Comparison of ENCODE assay signal across 27 mouse cellular contexts in genomic region chr16:45662381-45662780, GRCm38 (mm10). TPM values are rescaled to one million over a fixed set of nuclear protein-coding genes. Genes with fewer than 3 reads are reported as not detected.
DNase-seq lines count a peak whose midpoint lies in the region; ATAC-seq and TF ChIP-seq lines count a peak whose summit lies in the region.
"Had no signal": no experiment of that assay in that cellular context is flagged by ENCODE, and none has a peak within 500 bp of the region (broad histone marks: within the 10 kb centered on the region; RNA-seq: fewer than 3 reads in every experiment).

No protein-coding gene starts in this region.

- H3K36me3 ChIP-seq in midbrain, embryonic 11.5 days (ENCODE audit: control insufficient read depth, insufficient read depth, low read length) = no peaks in the 10 kb centered on the region
- no peaks in the 10 kb centered on the region for H3K36me3 ChIP-seq in midbrain, embryonic 15.5 days (replicated peaks)
- no peaks in the 10 kb centered on the region for H3K36me3 ChIP-seq in stomach, postnatal 0 days (ENCODE audit: control insufficient read depth, insufficient read depth, low read length)
- no peaks in the 10 kb centered on the region for H3K36me3 ChIP-seq in kidney, adult 2 months (ENCODE audit: control insufficient read depth, insufficient read depth, low read length)
- H3K36me3 ChIP-seq: embryonic facial prominence, embryonic 13.5 days; embryonic facial prominence, embryonic 15.5 days; forebrain, embryonic 10.5 days; forebrain, embryonic 12.5 days had no signal

- DNase-seq in midbrain, embryonic 11.5 days (ENCODE audit: low spot score, missing footprints) = peak; percentile 39
- DNase-seq in stomach, postnatal 0 days (ENCODE audit: low spot score) = no peak
- DNase-seq in urinary bladder, postnatal 36 days (ENCODE audit: low spot score in 2 of 2) = no peak
- no peak for DNase-seq in kidney, adult 2 months
- DNase-seq: adrenal gland, adult 8-10 months; adrenal gland, postnatal 14 days; adrenal gland, postnatal 36 days; cerebellum, adult 11 months; cerebellum, adult 18-20 months; cerebellum, adult 8-10 months; cerebellum, adult 9-11 months; cerebellum, postnatal 14 days; cerebellum, postnatal 36 days; embryo, embryonic 11 days had no signal

- TF ChIP-seq EP300 in stomach, postnatal 0 days (optimal IDR thresholded peaks at IDR 0.05) = no peak

- TF ChIP-seq POLR2A in kidney, adult 2 months (IDR thresholded peaks at IDR 0.05; ENCODE audit: low read depth, low read length) = no peak

- TF ChIP-seq CTCF in stomach, postnatal 0 days (IDR thresholded peaks at IDR 0.05; ENCODE audit: low read depth) = no peak
- no peak for TF ChIP-seq CTCF in kidney, adult 2 months (conservative IDR thresholded peaks at IDR 0.05; ENCODE audit: insufficient read depth, insufficient read length, low read depth, low read length)

- H3K9ac ChIP-seq in midbrain, embryonic 11.5 days (ENCODE audit: low read length) = no peak overlapping the region
- H3K9ac ChIP-seq in midbrain, embryonic 15.5 days = no peak overlapping the region
- no peak overlapping the region for H3K9ac ChIP-seq in stomach, postnatal 0 days (ENCODE audit: low read length)
- H3K9ac ChIP-seq: embryonic facial prominence, embryonic 13.5 days; embryonic facial prominence, embryonic 15.5 days; forebrain, embryonic 12.5 days had no signal

- no peak overlapping the region for H3K27ac ChIP-seq in midbrain, embryonic 11.5 days (ENCODE audit: low read depth, low read length)
- no peak overlapping the region for H3K27ac ChIP-seq in midbrain, embryonic 15.5 days
- no peak overlapping the region for H3K27ac ChIP-seq in stomach, postnatal 0 days (replicated peaks)
- H3K27ac ChIP-seq in kidney, adult 2 months (ENCODE audit: insufficient read depth, low read depth, low read length) = no peak overlapping the region
- H3K27ac ChIP-seq: embryonic facial prominence, embryonic 13.5 days; embryonic facial prominence, embryonic 15.5 days; forebrain, embryonic 10.5 days; forebrain, embryonic 12.5 days had no signal

- H3K27me3 ChIP-seq in midbrain, embryonic 11.5 days (ENCODE audit: control insufficient read depth, insufficient read depth, low read length) = no peaks in the 10 kb centered on the region
- no peaks in the 10 kb centered on the region for H3K27me3 ChIP-seq in midbrain, embryonic 15.5 days (replicated peaks)
- no peaks in the 10 kb centered on the region for H3K27me3 ChIP-seq in stomach, postnatal 0 days (ENCODE audit: control insufficient read depth, insufficient read depth, low read length)
- H3K27me3 ChIP-seq in kidney, adult 2 months (replicated peaks; ENCODE audit: control insufficient read depth, insufficient read depth, low read length) = no peaks in the 10 kb centered on the region
- H3K27me3 ChIP-seq: embryonic facial prominence, embryonic 13.5 days; embryonic facial prominence, embryonic 15.5 days; forebrain, embryonic 12.5 days had no signal

- no peaks in the 10 kb centered on the region for H3K4me1 ChIP-seq in midbrain, embryonic 11.5 days (ENCODE audit: control insufficient read depth, insufficient read depth, low read length)
- H3K4me1 ChIP-seq in midbrain, embryonic 15.5 days = no peaks in the 10 kb centered on the region
- H3K4me1 ChIP-seq in stomach, postnatal 0 days (replicated peaks; ENCODE audit: control insufficient read depth, insufficient read depth) = no peaks in the 10 kb centered on the region
- no peaks in the 10 kb centered on the region for H3K4me1 ChIP-seq in kidney, adult 2 months (ENCODE audit: control insufficient read depth, insufficient read depth, low read length)
- H3K4me1 ChIP-seq: embryonic facial prominence, embryonic 13.5 days; embryonic facial prominence, embryonic 15.5 days; forebrain, embryonic 10.5 days; forebrain, embryonic 12.5 days had no signal

- no peak for ATAC-seq in midbrain, embryonic 11.5 days (ENCODE audit: low FRiP score)
- ATAC-seq in midbrain, embryonic 15.5 days (replicated peaks) = no peak
- ATAC-seq in megakaryocyte-erythroid progenitor cell, adult 5-6 weeks (replicated peaks; ENCODE audit: low FRiP score, low TSS enrichment, poor library complexity, severe bottlenecking) = 0 out of 2 replicates have a peak, but pooled peaks have one; percentile 31
- ATAC-seq in stomach, postnatal 0 days (ENCODE audit: low FRiP score, low TSS enrichment) = peak; percentile 59; the same call in 1 of the 2 replicates
- ATAC-seq: activated CD4-positive, CD25-positive, alpha-beta regulatory T cell, adult 4 months; forebrain, embryonic 14.5 days; forebrain, embryonic 16.5 days; Patski had no signal

- no peaks in the 10 kb centered on the region for H3K9me3 ChIP-seq in midbrain, embryonic 11.5 days (ENCODE audit: control insufficient read depth, low read length)
- no peaks in the 10 kb centered on the region for H3K9me3 ChIP-seq in midbrain, embryonic 15.5 days
- H3K9me3 ChIP-seq in stomach, postnatal 0 days (ENCODE audit: control insufficient read depth, low read length) = no peaks in the 10 kb centered on the region
- H3K9me3 ChIP-seq: embryonic facial prominence, embryonic 13.5 days; embryonic facial prominence, embryonic 15.5 days; forebrain, embryonic 10.5 days; forebrain, embryonic 12.5 days had no signal

- H3K4me2 ChIP-seq in midbrain, embryonic 11.5 days = no peak overlapping the region
- H3K4me2 ChIP-seq in midbrain, embryonic 15.5 days = no peak overlapping the region
- no peak overlapping the region for H3K4me2 ChIP-seq in stomach, postnatal 0 days (replicated peaks; ENCODE audit: low read depth)
- H3K4me2 ChIP-seq: embryonic facial prominence, embryonic 13.5 days; embryonic facial prominence, embryonic 15.5 days; forebrain, embryonic 12.5 days had no signal

- no peak overlapping the region for H3K4me3 ChIP-seq in midbrain, embryonic 11.5 days (ENCODE audit: low read depth, low read length)
- H3K4me3 ChIP-seq in midbrain, embryonic 15.5 days = no peak overlapping the region
- no peak overlapping the region for H3K4me3 ChIP-seq in stomach, postnatal 0 days (ENCODE audit: low read depth, low read length)
- no peak overlapping the region for H3K4me3 ChIP-seq in kidney, adult 2 months (ENCODE audit: insufficient read depth, low read depth, low read length)
- H3K4me3 ChIP-seq: embryonic facial prominence, embryonic 13.5 days; embryonic facial prominence, embryonic 15.5 days; erythroblast, embryonic 14.5 days; forebrain, embryonic 10.5 days; forebrain, embryonic 12.5 days had no signal

RNA-seq across cellular contexts. Expression of gene BC016579, which starts 8.5 kb away (rescaled TPM):
- polyA plus RNA-seq in midbrain, embryonic 11.5 days (2014; fragmentation: Nextera tagmentation; extraction: Ambion mirVana) = 0.08 TPM in 1 of 2 replicates, not detected in the other
- polyA plus RNA-seq in midbrain, embryonic 15.5 days (2015; fragmentation: Nextera tagmentation; extraction: Ambion mirVana) = 0.10 TPM in 1 of 2 replicates, not detected in the other
- total RNA-seq in megakaryocyte-erythroid progenitor cell, adult 5-6 weeks (2014; fragmentation: Nextera tagmentation) = not detected in 2 replicates
- 0.91 TPM in 1 of 2 replicates, not detected in the other for total RNA-seq in megakaryocyte-erythroid progenitor cell, adult 5-6 weeks (2017)
- 10.2 and 10.6 TPM in 2 replicates for polyA plus RNA-seq in stomach, postnatal 0 days (2015; fragmentation: Nextera tagmentation; extraction: Ambion mirVana)
- 0.05 and 0.07 TPM in 2 replicates for polyA plus RNA-seq in kidney, adult 2 months (2012; rRNA removed)
- total RNA-seq: adrenal gland, postnatal 14 days had no signal
- polyA plus RNA-seq: activated CD4-positive, CD25-positive, alpha-beta regulatory T cell, adult 4 months; C2C12; erythroblast, embryonic 14.5 days; forebrain, embryonic 14.5 days; forebrain, embryonic 16.5 days; Patski had no signal

RNA-seq across cellular contexts. Expression of gene Tmprss7, which starts 31.1 kb away (rescaled TPM):
- polyA plus RNA-seq in midbrain, embryonic 11.5 days (2014; fragmentation: Nextera tagmentation; extraction: Ambion mirVana) = 0.18 and 0.32 TPM in 2 replicates
- polyA plus RNA-seq in midbrain, embryonic 15.5 days (2015; fragmentation: Nextera tagmentation; extraction: Ambion mirVana) = 0.59 and 0.72 TPM in 2 replicates
- total RNA-seq in megakaryocyte-erythroid progenitor cell, adult 5-6 weeks (2014; fragmentation: Nextera tagmentation) = not detected in 2 replicates
- 1.1 TPM in 1 of 2 replicates, not detected in the other for total RNA-seq in megakaryocyte-erythroid progenitor cell, adult 5-6 weeks (2017)
- polyA plus RNA-seq in stomach, postnatal 0 days (2015; fragmentation: Nextera tagmentation; extraction: Ambion mirVana) = 0.13 and 0.21 TPM in 2 replicates
- 0.05 TPM in 1 of 2 replicates, not detected in the other for polyA plus RNA-seq in kidney, adult 2 months (2012; rRNA removed)
- polyA plus RNA-seq: activated CD4-positive, CD25-positive, alpha-beta regulatory T cell, adult 4 months; C2C12; erythroblast, embryonic 14.5 days; Patski had no signal

RNA-seq across cellular contexts. Expression of gene Gcsam, which starts 52.2 kb away (rescaled TPM):
- 0.14 TPM in 1 of 2 replicates, not detected in the other for polyA plus RNA-seq in midbrain, embryonic 11.5 days (2014; fragmentation: Nextera tagmentation; extraction: Ambion mirVana)
- not detected in 2 replicates for polyA plus RNA-seq in midbrain, embryonic 15.5 days (2015; fragmentation: Nextera tagmentation; extraction: Ambion mirVana)
- total RNA-seq in megakaryocyte-erythroid progenitor cell, adult 5-6 weeks (2014; fragmentation: Nextera tagmentation) = 0.27 TPM in 1 of 2 replicates, not detected in the other
- 0.38 and 1.1 TPM in 2 replicates for total RNA-seq in megakaryocyte-erythroid progenitor cell, adult 5-6 weeks (2017)
- 0.11 and 0.12 TPM in 2 replicates for polyA plus RNA-seq in stomach, postnatal 0 days (2015; fragmentation: Nextera tagmentation; extraction: Ambion mirVana)
- 0.11 and 0.44 TPM in 2 replicates for polyA plus RNA-seq in kidney, adult 2 months (2012; rRNA removed)
- total RNA-seq: adrenal gland, postnatal 14 days; ES-E14 had no signal
- polyA plus RNA-seq: C2C12; erythroblast, embryonic 14.5 days; forebrain, embryonic 12.5 days; forebrain, embryonic 14.5 days; forebrain, embryonic 16.5 days; Patski had no signal

Comparison
In these comparisons a context has a peak if more than half of its experiments do, and no peak if none do; other contexts are left out.
1. ATAC-seq: peak in megakaryocyte-erythroid progenitor cell, adult 5-6 weeks (single experiment) and stomach, postnatal 0 days (single experiment); none in midbrain, embryonic 11.5 days (single experiment) and midbrain, embryonic 15.5 days (single experiment).
2. RNA of gene BC016579, which starts 8.5 kb away (polyA plus RNA-seq): 10.2 to 10.6 TPM in stomach, postnatal 0 days; 0.08 TPM in midbrain, embryonic 11.5 days, 0.05 to 0.07 TPM in kidney, adult 2 months and 0.10 TPM in midbrain, embryonic 15.5 days; every median in the first group is over 10 times any median in the second.